Mouse (Mus musculus): ENCODE results near the gene Cdsn. TPM values are rescaled to one million over a fixed set of nuclear protein-coding genes. Genes with fewer than 3 reads are reported as not detected.

The Cdsn gene
- polyA plus RNA-seq, 1 experiment from 2014 or later, result not detected

- DNase-seq (ENCODE audit: low spot score), result peak; percentile 41
- Histone ChIP-seq H3K27ac (replicated peaks) (no peak overlapping the region), H3K36me3 (replicated peaks) (no peaks in the 10 kb centered on the region), H3K9me3 (0 out of 2 replicates have a peak, but pooled peaks cover 2% of the 10 kb centered on the region), H3K4me3 (no peak overlapping the region), H3K27me3 (replicated peaks; ENCODE audit: low read depth, poor library complexity, severe bottlenecking) (no peaks in the 10 kb centered on the region), H3K4me1 (peaks cover 4% of the 10 kb centered on the region; the same call in 1 of the 2 replicates)
- WGBS, result 8% methylated on average over 4 of the region's 4 CpGs
Observed at GRCm38 (mm10) chr17:35588387-35588786, 36.5 kb downstream of the Cdsn start.

DNA sequence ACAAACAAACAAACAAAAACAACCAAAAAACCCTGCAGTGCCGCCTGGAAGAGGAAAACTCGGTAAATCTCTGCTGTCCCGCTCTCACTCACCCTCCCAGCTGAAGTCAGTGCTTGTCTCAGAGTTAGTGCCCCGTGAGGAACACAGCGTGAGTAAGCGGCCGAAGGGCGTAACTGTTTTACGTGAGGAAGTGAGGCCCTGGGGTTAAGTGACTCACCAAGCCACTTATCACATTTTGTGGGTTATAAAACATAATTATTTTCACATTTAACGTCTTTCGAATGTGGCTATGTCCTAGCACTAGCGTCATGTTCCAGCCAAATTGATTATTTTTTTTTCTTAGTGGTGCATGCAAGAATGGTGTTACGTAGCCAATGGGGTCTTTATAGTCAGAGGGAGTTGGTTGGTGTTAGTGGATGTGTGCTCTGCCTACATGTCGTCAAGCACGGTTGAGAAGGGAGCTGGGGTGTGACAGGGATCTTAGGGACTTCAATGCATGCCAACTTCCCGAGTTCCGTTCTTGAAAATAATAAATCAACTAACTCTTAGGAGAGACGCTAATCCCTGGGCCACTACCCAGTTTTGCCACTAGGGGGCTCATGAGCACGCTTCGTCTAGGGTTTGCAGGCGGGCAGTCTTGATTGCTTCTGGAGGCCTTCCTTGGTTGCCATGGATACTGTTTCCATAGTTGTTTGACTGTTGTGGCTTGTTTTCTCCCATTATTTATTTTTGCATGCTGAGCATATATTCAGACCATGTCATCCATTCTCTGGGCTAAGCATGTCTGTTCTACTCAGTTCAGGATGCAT, 38.7 kb downstream of the Cdsn start:
- Histone ChIP-seq H3K4me3 (no peak overlapping the region), H3K27me3 (replicated peaks; ENCODE audit: low read depth, poor library complexity, severe bottlenecking) (no peaks in the 10 kb centered on the region), H3K36me3 (replicated peaks) (no peaks in the 10 kb centered on the region), H3K27ac (replicated peaks) (no peak overlapping the region), H3K4me1 (no peaks in the 10 kb centered on the region; the same call in 1 of the 2 replicates), H3K9me3 (0 out of 2 replicates have a peak, but pooled peaks cover 2% of the 10 kb centered on the region)
- DNase-seq (ENCODE audit: low spot score), result peak; percentile 83
- 61% methylated on average over 21 of the region's 21 CpGs for WGBS

- 97% methylated on average over 7 of the region's 7 CpGs for WGBS
- H3K4me1 ChIP-seq, result no peaks in the 10 kb centered on the region
- DNase-seq (ENCODE audit: low spot score), result no peak
- H3K27me3 ChIP-seq (replicated peaks; ENCODE audit: low read depth, poor library complexity, severe bottlenecking), result no peaks in the 10 kb centered on the region
- 0 out of 2 replicates have a peak, but pooled peaks cover 2% of the 10 kb centered on the region for H3K9me3 ChIP-seq
- no peak overlapping the region for H3K27ac ChIP-seq (replicated peaks)
- H3K4me3 ChIP-seq, result no peak overlapping the region
- no peaks in the 10 kb centered on the region for H3K36me3 ChIP-seq (replicated peaks)
Observed at GRCm38 (mm10) chr17:35591219-35591578, 39.3 kb downstream of the Cdsn start.

GRCm38 (mm10) chr17:35591731-35592130, 39.8 kb downstream of the Cdsn start:
- WGBS, result 93% methylated on average over 15 of the region's 15 CpGs
- Histone ChIP-seq H3K36me3 (replicated peaks) (no peaks in the 10 kb centered on the region), H3K27ac (replicated peaks) (no peak overlapping the region), H3K27me3 (replicated peaks; ENCODE audit: low read depth, poor library complexity, severe bottlenecking) (no peaks in the 10 kb centered on the region), H3K4me1 (no peaks in the 10 kb centered on the region), H3K9me3 (0 out of 2 replicates have a peak, but pooled peaks cover 2% of the 10 kb centered on the region), H3K4me3 (no peak overlapping the region)
- no peak for DNase-seq (ENCODE audit: low spot score)

- Histone ChIP-seq H3K4me3 (no peak overlapping the region), H3K36me3 (replicated peaks) (no peaks in the 10 kb centered on the region), H3K27ac (replicated peaks) (no peak overlapping the region), H3K9me3 (0 out of 2 replicates have a peak, but pooled peaks cover 2% of the 10 kb centered on the region), H3K4me1 (no peaks in the 10 kb centered on the region), H3K27me3 (replicated peaks; ENCODE audit: low read depth, poor library complexity, severe bottlenecking) (no peaks in the 10 kb centered on the region)
- DNase-seq (ENCODE audit: low spot score), result no peak
- WGBS, result 86% methylated on average over 9 of the region's 9 CpGs
Observed at GRCm38 (mm10) chr17:35592131-35592530, 40.2 kb downstream of the Cdsn start.

GRCm38 (mm10) chr17:35593786-35594185, 41.9 kb downstream of the Cdsn start:
- WGBS, result 41% methylated on average over 4 of the region's 4 CpGs
- Histone ChIP-seq H3K4me3 (no peak overlapping the region), H3K27me3 (replicated peaks; ENCODE audit: low read depth, poor library complexity, severe bottlenecking) (no peaks in the 10 kb centered on the region), H3K4me1 (no peaks in the 10 kb centered on the region), H3K36me3 (replicated peaks) (no peaks in the 10 kb centered on the region), H3K27ac (replicated peaks) (no peak overlapping the region), H3K9me3 (no peaks in the 10 kb centered on the region)
- no peak for DNase-seq (ENCODE audit: low spot score)

- H3K4me3 ChIP-seq, result no peak overlapping the region
- H3K9me3 ChIP-seq, result no peaks in the 10 kb centered on the region
- H3K27me3 ChIP-seq (replicated peaks; ENCODE audit: low read depth, poor library complexity, severe bottlenecking), result no peaks in the 10 kb centered on the region
- H3K27ac ChIP-seq (replicated peaks), result no peak overlapping the region
- 85% methylated on average over 7 of the region's 7 CpGs for WGBS
- DNase-seq (ENCODE audit: low spot score), result no peak
- H3K4me1 ChIP-seq, result no peaks in the 10 kb centered on the region
- no peaks in the 10 kb centered on the region for H3K36me3 ChIP-seq (replicated peaks)
Observed at GRCm38 (mm10) chr17:35594456-35594855, 42.5 kb downstream of the Cdsn start.

DNA sequence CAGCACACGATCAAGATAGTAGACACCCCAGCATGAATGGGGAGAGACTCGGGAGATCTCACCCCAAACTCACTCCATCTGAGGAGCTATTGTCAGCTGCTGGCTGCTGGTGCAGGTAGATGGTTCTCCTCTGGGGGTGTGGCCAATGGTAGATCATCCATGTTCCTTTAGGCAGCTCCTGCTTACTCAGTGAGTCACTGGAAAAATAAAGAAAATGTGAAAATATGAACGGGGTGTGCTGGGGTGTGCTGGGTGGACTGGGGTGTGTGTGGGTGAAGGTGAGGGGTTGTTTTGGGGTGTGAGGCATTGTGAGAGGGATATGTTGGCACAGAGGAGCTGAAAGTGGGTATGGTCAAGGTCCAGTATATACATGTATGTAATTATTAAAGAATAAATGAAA, 45.5 kb downstream of the Cdsn start:
- DNase-seq (ENCODE audit: low spot score), result no peak
- 97% methylated on average over 3 of the region's 3 CpGs for WGBS
- no peak overlapping the region for H3K27ac ChIP-seq (replicated peaks)
- H3K27me3 ChIP-seq (replicated peaks; ENCODE audit: low read depth, poor library complexity, severe bottlenecking), result 0 out of 2 replicates have a peak, but pooled peaks cover 5% of the 10 kb centered on the region
- H3K4me3 ChIP-seq, result no peak overlapping the region
- H3K9me3 ChIP-seq, result no peaks in the 10 kb centered on the region
- H3K4me1 ChIP-seq, result 0 out of 2 replicates have a peak, but pooled peaks cover 3% of the 10 kb centered on the region
- no peaks in the 10 kb centered on the region for H3K36me3 ChIP-seq (replicated peaks)

DNA sequence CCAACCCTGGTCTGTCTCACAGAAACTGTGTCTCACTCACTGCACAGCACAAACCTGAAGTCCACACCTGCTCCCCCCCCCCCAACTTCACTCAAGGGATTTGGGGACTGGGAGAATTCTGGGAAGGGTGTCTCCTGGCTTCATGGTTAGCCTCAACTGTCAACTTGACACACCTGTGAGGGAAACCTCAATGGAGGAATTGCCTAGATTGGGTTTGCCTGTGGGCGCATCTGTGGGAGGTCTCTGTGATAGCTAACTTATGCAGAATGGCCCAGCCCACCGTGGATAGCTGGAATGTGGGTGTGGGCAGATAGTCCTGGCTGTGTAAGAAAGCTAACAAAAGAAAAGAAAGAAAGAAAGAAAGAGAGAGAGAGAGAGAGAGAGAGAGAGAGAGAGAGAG, 49.3 kb downstream of the Cdsn start, which contains the start of gene Sfta2:
Gene Sfta2 (plus strand): TSS at position 301 of the 400 bp plus-strand sequence.
- 65% methylated on average over 2 of the region's 2 CpGs for WGBS
- Histone ChIP-seq H3K36me3 (replicated peaks) (no peaks in the 10 kb centered on the region), H3K27ac (replicated peaks) (no peak within 1 kb of the TSS), H3K4me1 (0 out of 2 replicates have a peak, but pooled peaks cover 3% of the 10 kb centered on the region), H3K4me3 (no peak within 1 kb of the TSS), H3K9me3 (no peaks in the 10 kb centered on the region), H3K27me3 (replicated peaks; ENCODE audit: low read depth, poor library complexity, severe bottlenecking) (0 out of 2 replicates have a peak, but pooled peaks cover 5% of the 10 kb centered on the region)
- DNase-seq (ENCODE audit: low spot score), result no peak

DNA sequence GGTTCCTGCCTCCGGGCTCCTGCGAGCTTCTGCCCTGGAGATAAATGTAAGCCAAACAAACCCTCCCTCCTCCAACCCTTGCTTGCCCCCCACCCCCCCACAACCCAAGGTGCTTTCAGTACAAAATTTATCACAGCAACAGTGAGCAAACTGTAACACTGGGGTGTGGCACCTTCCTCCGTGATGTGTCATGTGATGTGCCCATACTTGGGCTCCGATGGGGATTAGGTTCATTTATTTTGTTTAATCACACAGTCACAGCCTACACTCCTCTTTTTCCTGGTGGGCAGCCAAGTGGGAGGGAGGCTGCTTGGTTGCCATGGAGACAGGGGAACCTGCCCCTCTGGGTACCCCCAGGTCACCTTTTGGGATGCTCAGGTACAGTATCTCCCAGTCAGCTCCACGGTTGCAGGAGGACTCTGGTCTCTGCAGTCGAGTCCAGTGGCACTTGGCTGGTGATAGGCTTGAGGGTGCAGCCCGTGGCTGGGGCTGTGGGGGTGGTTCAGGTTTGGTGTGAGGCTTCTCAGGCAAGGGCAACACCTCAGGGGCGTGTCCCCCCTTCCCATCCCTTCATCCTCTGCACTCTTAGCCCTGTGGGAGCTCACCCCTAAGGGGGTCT, 49.9 kb downstream of the Cdsn start:
- WGBS, result 59% methylated on average over 8 of the region's 8 CpGs
- no peaks in the 10 kb centered on the region for H3K9me3 ChIP-seq
- H3K4me3 ChIP-seq, result no peak overlapping the region
- DNase-seq (ENCODE audit: low spot score), result no peak
- no peak overlapping the region for H3K27ac ChIP-seq (replicated peaks)
- 0 out of 2 replicates have a peak, but pooled peaks cover 3% of the 10 kb centered on the region for H3K4me1 ChIP-seq
- H3K27me3 ChIP-seq (replicated peaks; ENCODE audit: low read depth, poor library complexity, severe bottlenecking), result 0 out of 2 replicates have a peak, but pooled peaks cover 5% of the 10 kb centered on the region
- no peaks in the 10 kb centered on the region for H3K36me3 ChIP-seq (replicated peaks)

Data from embryonic facial prominence, embryonic 10.5 days (tissue).